Mouse (Mus musculus) hindbrain, embryonic 15.5 days (tissue): ENCODE results near the gene Pou3f1. TPM values are rescaled to one million over a fixed set of nuclear protein-coding genes. Genes with fewer than 3 reads are reported as not detected.

Source experiments
- ATAC-seq: fragments of 200-750 bp; cut with Nextera tagmentation; 2 replicates; pipeline ENCODE4 v1.8.0; 2017; ENCODE audit warnings: low read depth, moderate number of reproducible peaks, moderate TSS enrichment; ENCODE audit not compliant: low FRiP score
- H3K27ac ChIP-seq: fragments of 300-500 bp; sonication (generic); replicated peaks from 2 replicates; pipeline ENCODE4 v1.5.1; 2015; ENCODE audit warnings: mild to moderate bottlenecking, inconsistent platforms
- H3K27me3 ChIP-seq: fragments of 300-500 bp; sonication (generic); 2 replicates; pipeline ENCODE4 v1.6.1; 2015; ENCODE audit warnings: control low read depth, inconsistent platforms
- H3K36me3 ChIP-seq: fragments of 300-500 bp; sonication (generic); 2 replicates; pipeline ENCODE4 v1.6.1; 2015; ENCODE audit warnings: control low read depth, inconsistent platforms
- H3K4me1 ChIP-seq: fragments of 300-500 bp; sonication (generic); replicated peaks from 2 replicates; pipeline ENCODE4 v1.6.1; 2015; ENCODE audit warnings: control low read depth, inconsistent platforms
- H3K4me2 ChIP-seq: fragments of 300-500 bp; sonication (generic); 2 replicates; pipeline ENCODE4 v1.6.1; 2015; ENCODE audit warnings: moderate library complexity, mild to moderate bottlenecking, inconsistent platforms
- H3K4me3 ChIP-seq: fragments of 300-500 bp; sonication (generic); 2 replicates; pipeline ENCODE4 v1.5.1; 2015; ENCODE audit warnings: mild to moderate bottlenecking, inconsistent platforms
- H3K9ac ChIP-seq: fragments of 300-500 bp; sonication (generic); 2 replicates; pipeline ENCODE4 v1.6.1; 2015; ENCODE audit warnings: inconsistent platforms
- H3K9me3 ChIP-seq: fragments of 300-500 bp; sonication (generic); 2 replicates; pipeline ENCODE4 v1.6.1; 2016; ENCODE audit warnings: control low read depth, inconsistent platforms
- WGBS: fragments of 180-500 bp; shearing (Covaris S2); methylation state at CpG from one replicate; pipeline ENCODE4 v1.1.7; 2015; 5-methylcytosine and 5-hydroxymethylcytosine counted together
- polyA plus RNA-seq: library from polyadenylated mRNA; unstranded; fragments of >200 nt; fragmentation: Nextera tagmentation; extraction: Ambion mirVana; gene quantifications from 2 replicates; pipeline ENCODE4 v1.2.1, GENCODE M21; 2015

Pou3f1 gene
- polyA plus RNA-seq, 1 experiment from 2014 or later: 7.9 TPM

GRCm38 (mm10) chr4:124693135-124693894, 36.7 kb downstream of the Pou3f1 start, which contains the start of gene Utp11:
TSS of gene Utp11 (minus strand) at chr4:124693600.
- peaks cover 22% of the 10 kb centered on the region for H3K4me1 ChIP-seq
- H3K36me3 ChIP-seq: no peaks in the 10 kb centered on the region
- H3K9me3 ChIP-seq: no peaks in the 10 kb centered on the region
- peak within 1 kb of the TSS; percentile 76 for H3K4me3 ChIP-seq
- peaks cover 20% of the 10 kb centered on the region for H3K27me3 ChIP-seq
- peak within 1 kb of the TSS; percentile 83 for H3K9ac ChIP-seq
- peak within 1 kb of the TSS; percentile 75 for H3K27ac ChIP-seq
- 2% methylated on average over 43 of the region's 43 CpGs for WGBS
- peak within 1 kb of the TSS; percentile 73 for H3K4me2 ChIP-seq
- ATAC-seq: peak; percentile 98

DNA sequence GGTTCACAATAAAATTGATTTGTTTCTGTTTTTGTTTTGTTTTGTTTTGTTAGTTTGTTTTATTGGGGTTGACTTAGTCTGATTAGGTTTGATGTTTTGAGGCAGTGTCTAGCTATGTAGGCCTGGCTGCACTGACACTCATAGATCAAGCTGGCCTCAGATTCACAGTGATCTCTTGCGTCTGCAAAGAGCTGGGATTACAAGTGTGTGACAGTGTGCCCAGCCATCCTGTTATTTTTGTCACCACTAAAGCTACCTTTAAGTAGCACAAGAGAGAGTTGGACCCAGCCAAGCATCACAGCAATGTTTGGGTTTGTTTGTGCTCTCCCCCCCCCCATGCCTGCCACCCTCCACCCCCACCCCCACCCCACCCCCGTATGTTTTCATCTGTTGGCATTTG, 38.0 kb downstream of the Pou3f1 start:
- Histone ChIP-seq H3K4me2 (no peak overlapping the region), H3K4me3 (no peak overlapping the region), H3K36me3 (no peaks in the 10 kb centered on the region), H3K4me1 (peaks cover 22% of the 10 kb centered on the region), H3K9me3 (no peaks in the 10 kb centered on the region), H3K27ac (no peak overlapping the region), H3K27me3 (peaks cover 28% of the 10 kb centered on the region), H3K9ac (no peak overlapping the region)
- no peak for ATAC-seq
- 89% methylated on average over 2 of the region's 2 CpGs for WGBS

- Histone ChIP-seq H3K4me2 (no peak overlapping the region), H3K4me3 (no peak overlapping the region), H3K27ac (no peak overlapping the region), H3K4me1 (peaks cover 34% of the 10 kb centered on the region), H3K9ac (no peak overlapping the region), H3K27me3 (peaks cover 33% of the 10 kb centered on the region), H3K9me3 (no peaks in the 10 kb centered on the region), H3K36me3 (no peaks in the 10 kb centered on the region)
- 19% methylated on average over 18 of the region's 18 CpGs for WGBS
- no peak for ATAC-seq
Observed at GRCm38 (mm10) chr4:124695786-124696516, 39.3 kb downstream of the Pou3f1 start.

DNA sequence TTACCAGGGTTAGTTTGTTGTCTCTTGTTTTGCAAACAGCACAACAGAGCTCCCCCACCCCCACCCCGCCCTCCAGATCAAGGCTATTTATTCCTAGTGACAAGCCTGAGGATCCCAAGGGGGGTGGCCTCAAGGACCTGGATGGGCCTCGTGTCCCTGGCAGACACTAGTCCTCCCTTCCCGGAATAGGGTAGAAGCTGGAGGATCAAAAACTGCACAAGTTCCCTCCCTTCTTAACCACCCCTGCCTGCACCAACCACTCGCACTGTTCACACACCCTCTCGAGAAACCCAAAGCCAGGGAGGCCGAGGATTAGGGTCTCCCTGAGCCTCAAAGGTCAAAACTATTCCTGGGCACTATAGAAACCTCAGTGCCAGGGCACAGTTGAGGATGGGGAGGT, 43.2 kb downstream of the Pou3f1 start:
- Histone ChIP-seq H3K27me3 (peaks cover 35% of the 10 kb centered on the region), H3K4me1 (peaks cover 32% of the 10 kb centered on the region), H3K36me3 (no peaks in the 10 kb centered on the region), H3K9me3 (no peaks in the 10 kb centered on the region), H3K4me3 (peak overlapping the region; percentile 59), H3K4me2 (peak overlapping the region; percentile 97), H3K9ac (no peak overlapping the region), H3K27ac (no peak overlapping the region)
- no peak for ATAC-seq
- WGBS: 14% methylated on average over 6 of the region's 6 CpGs

- Histone ChIP-seq H3K4me2 (peak within 1 kb of the TSS; percentile 97), H3K4me1 (peaks cover 35% of the 10 kb centered on the region), H3K9ac (peak within 1 kb of the TSS; percentile 52), H3K27ac (no peak within 1 kb of the TSS), H3K27me3 (peaks cover 30% of the 10 kb centered on the region), H3K4me3 (peak within 1 kb of the TSS; percentile 59), H3K36me3 (no peaks in the 10 kb centered on the region), H3K9me3 (no peaks in the 10 kb centered on the region)
- under 1% methylated on average over 26 of the region's 59 CpGs for WGBS
- ATAC-seq: peak; percentile 14; the same call in 1 of the 2 replicates
Observed at GRCm38 (mm10) chr4:124700248-124700971, 43.8 kb downstream of the Pou3f1 start, which contains the start of gene Fhl3. TSS of gene Fhl3 (plus strand) at chr4:124700701.

DNA sequence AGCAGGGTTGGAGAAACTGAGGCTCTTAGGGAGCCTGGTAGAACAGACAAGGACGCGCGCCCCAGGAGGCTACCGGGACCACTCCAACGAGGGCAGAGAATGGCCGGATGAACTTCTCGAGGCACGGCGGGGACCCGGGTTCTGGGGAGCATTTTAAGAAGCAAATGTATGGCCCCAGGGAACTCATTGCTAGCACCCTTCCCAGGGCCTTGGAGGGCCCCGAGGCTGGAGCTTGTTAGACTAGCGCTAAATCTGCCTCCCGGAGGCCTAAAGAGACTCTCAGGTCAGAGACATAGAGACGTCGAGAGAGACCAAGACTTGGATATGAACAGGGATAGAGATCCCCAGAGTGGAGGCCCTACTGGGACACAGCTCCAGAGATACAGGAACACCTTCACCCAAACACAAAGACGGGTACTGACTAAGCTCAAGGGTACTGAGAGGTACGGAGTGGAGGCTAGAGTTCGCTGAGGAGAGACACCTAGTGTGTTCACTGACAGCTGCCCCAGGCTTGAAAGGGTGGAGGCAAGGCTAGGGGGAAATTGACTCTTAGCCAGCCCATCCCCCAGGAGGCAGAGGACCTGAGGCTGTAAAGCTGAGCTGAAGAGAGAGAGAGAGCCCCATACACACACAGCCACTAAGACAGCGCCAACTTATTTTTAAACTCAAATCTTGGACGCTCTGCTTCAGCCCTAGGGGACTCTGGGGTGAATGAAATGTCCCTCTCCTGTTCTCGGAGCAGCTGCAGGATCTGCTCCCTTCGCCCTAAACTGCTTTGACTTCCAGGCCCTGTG, 44.6 kb downstream of the Pou3f1 start:
- peak overlapping the region; percentile 59 for H3K4me3 ChIP-seq
- H3K27me3 ChIP-seq: peaks cover 22% of the 10 kb centered on the region
- peak overlapping the region; percentile 52 for H3K9ac ChIP-seq
- H3K36me3 ChIP-seq: no peaks in the 10 kb centered on the region
- 6% methylated on average over 22 of the region's 22 CpGs for WGBS
- H3K27ac ChIP-seq: no peak overlapping the region
- peaks cover 39% of the 10 kb centered on the region for H3K4me1 ChIP-seq
- peak overlapping the region; percentile 97 for H3K4me2 ChIP-seq
- H3K9me3 ChIP-seq: no peaks in the 10 kb centered on the region
- peak; percentile 30 for ATAC-seq

GRCm38 (mm10) chr4:124701916-124702315, 45.3 kb downstream of the Pou3f1 start:
- Histone ChIP-seq H3K9me3 (no peaks in the 10 kb centered on the region), H3K27me3 (peaks cover 18% of the 10 kb centered on the region), H3K4me1 (peaks cover 39% of the 10 kb centered on the region), H3K4me3 (no peak overlapping the region), H3K4me2 (peak overlapping the region; percentile 97), H3K27ac (no peak overlapping the region; the same call in 1 of the 2 replicates), H3K36me3 (no peaks in the 10 kb centered on the region), H3K9ac (no peak overlapping the region)
- 59% methylated on average over 2 of the region's 5 CpGs for WGBS
- ATAC-seq: 0 out of 2 replicates have a peak, but pooled peaks have one; percentile 25

DNA sequence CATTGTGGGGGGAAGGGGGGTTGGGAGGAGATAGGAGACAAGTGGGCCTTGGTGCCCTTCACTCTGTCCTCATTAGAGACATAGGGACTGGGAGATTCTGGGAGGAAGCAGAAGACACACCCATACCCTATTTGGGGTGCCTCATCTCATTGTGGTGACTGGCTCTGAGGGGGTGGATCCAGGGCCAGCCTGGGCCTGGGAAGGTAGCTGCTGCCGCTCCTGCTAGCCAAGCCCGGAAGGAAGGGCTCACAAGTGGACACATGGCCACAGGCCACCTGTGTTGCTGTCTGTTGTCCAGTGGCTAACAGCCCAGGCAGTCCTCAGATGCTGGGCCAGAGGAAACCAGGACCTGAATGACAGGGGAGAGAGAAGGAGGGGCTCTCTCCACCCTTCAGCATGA, 46.8 kb downstream of the Pou3f1 start:
- Histone ChIP-seq H3K36me3 (no peaks in the 10 kb centered on the region), H3K4me3 (no peak overlapping the region), H3K9me3 (no peaks in the 10 kb centered on the region), H3K9ac (no peak overlapping the region), H3K27ac (no peak overlapping the region), H3K4me2 (no peak overlapping the region), H3K27me3 (peaks cover 16% of the 10 kb centered on the region), H3K4me1 (peaks cover 40% of the 10 kb centered on the region)
- no peak for ATAC-seq
- 50% methylated on average over 2 of the region's 2 CpGs for WGBS

DNA sequence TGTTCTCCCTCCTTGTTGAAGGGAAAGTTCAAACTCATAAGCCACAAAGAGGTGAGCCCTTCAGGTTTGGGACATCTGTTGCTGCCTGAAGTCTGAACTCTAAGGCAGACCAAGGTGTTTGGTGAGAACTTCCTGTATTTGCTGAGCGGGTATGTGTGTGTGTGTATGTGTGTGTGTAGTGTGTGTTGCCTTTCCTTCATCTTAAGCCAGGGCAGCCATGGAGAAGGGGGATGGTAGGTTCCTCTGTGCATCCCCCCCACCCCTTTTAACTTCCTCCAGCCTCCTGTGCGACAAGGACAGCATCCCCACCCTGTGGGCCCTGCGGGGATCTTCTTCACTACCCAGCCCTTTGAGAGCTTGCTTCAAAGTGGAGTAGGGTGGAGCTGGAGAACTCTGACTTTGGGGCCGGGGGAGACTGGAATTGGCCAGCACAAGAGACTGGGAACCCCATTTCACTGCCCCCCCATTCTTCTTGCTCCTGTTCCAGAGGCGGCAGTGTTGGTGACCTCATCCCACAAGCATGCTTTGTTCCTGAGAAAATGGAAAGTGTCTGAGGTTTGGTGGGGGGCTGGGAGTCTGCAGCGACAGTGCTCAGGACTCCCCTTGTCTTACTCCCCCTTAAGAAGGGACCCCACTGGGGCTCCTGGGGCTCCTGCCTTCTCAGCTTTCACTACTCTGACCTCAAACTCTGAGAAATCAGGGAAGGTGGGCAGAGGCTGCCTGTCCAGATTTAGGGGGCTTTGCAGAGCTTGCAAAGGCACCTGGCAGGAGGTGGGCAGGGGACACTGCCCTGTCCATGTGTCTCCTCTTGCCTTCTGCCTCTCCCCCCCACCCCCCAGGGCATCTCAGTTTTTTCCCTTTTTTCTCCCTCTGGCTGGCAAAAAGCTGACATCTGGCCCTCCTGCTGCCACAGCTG, 47.5 kb downstream of the Pou3f1 start:
- H3K27me3 ChIP-seq: peaks cover 15% of the 10 kb centered on the region
- peak overlapping the region; percentile 15; the same call in 1 of the 2 replicates for H3K4me2 ChIP-seq
- ATAC-seq: no peak
- H3K9ac ChIP-seq: no peak overlapping the region
- peak overlapping the region; percentile 71 for H3K27ac ChIP-seq
- WGBS: 9% methylated on average over 6 of the region's 6 CpGs
- H3K36me3 ChIP-seq: no peaks in the 10 kb centered on the region
- peaks cover 47% of the 10 kb centered on the region for H3K4me1 ChIP-seq
- H3K9me3 ChIP-seq: no peaks in the 10 kb centered on the region
- H3K4me3 ChIP-seq: no peak overlapping the region

DNA sequence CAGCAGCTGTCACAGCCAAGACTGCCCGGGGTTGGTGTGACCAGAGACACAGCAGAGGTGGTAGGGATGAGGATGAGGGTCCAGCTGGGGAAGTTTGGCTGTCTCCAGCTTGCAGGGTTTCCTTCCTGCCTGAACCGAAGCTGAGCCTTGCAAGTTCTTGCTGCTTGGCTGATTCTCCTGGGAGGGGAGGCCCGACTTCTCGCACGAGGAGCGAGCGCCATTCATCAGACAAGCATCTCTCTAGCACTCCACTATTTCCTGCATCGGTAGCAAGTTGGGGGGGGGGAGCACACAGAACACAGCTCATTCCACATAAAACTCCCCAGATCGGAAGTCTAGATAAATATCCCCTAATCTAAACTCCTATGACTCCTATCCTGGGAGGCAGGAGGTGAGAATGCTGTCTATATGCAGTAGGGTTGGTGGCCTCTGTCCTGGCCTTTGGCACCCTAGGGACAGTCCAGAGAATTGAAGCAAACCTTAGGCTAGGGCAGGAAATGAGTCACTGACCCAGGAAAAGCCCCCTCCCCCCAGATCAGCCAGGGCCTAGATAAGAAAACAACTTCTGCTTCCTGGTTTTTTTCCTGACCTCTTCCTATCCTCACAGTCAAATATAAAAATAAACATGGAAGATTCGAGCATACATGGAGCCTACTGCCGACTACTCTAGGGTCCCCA, 48.3 kb downstream of the Pou3f1 start:
- Histone ChIP-seq H3K27me3 (peaks cover 17% of the 10 kb centered on the region), H3K27ac (peak overlapping the region; percentile 71), H3K9ac (no peak overlapping the region), H3K4me2 (peak overlapping the region; percentile 15; the same call in 1 of the 2 replicates), H3K4me1 (peaks cover 49% of the 10 kb centered on the region), H3K9me3 (no peaks in the 10 kb centered on the region), H3K36me3 (no peaks in the 10 kb centered on the region), H3K4me3 (no peak overlapping the region)
- ATAC-seq: no peak
- 20% methylated on average over 11 of the region's 11 CpGs for WGBS
